Mouse (Mus musculus): ENCODE measurements around the gene Nfkbil1. TPM values are rescaled to one million over a fixed set of nuclear protein-coding genes. Genes with fewer than 3 reads are reported as not detected.

The Nfkbil1 gene
- total and polyA plus RNA-seq, 2 experiments from 2014 or later: 12.4 to 17.1 TPM

DNA sequence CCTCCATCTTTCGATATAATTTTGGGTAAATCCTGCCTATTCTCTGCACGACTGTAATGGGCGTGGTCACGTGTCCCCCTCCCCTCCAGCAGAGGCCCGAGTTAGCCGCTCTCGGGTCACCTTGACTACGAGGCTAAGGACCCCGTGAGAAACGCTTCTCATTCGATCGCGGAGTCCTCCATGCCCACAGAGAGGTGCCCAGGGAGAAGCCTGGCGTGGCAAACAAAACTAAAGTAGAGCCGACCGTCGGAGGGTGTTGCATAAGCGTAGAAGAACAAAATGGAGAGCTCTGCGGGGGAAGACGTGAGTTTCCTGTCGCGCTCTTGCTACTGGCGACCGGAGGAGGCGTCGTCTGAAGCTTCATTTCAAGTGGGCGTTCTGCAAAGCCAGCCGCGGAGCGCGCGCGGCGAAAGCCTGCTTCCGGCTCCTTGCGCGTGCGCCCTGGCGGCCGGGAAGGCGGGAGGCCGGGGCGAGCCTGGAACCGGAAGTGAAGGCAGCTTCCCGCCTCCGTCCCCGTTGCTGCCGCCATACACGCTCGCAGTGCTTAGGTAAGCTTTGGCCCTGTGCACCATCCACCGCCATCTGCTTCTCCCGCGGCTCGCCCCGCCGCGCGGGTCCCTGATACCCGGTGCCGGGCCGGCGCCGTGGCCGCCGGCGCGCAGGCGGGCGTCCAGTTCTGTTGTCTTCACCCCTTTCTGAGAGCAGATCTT lies 5.9 kb upstream of the Nfkbil1 start, which contains the start of gene Ddx39b:
TSS of gene Ddx39b (plus strand) at position 442 of the 710 bp plus-strand sequence.
- H3K9ac ChIP-seq: peak within 1 kb of the TSS; percentile 100
- WGBS: 2% methylated on average over 69 of the region's 69 CpGs
- peaks cover 5% of the 10 kb centered on the region for H3K4me1 ChIP-seq (ENCODE audit: insufficient read depth)

DNA sequence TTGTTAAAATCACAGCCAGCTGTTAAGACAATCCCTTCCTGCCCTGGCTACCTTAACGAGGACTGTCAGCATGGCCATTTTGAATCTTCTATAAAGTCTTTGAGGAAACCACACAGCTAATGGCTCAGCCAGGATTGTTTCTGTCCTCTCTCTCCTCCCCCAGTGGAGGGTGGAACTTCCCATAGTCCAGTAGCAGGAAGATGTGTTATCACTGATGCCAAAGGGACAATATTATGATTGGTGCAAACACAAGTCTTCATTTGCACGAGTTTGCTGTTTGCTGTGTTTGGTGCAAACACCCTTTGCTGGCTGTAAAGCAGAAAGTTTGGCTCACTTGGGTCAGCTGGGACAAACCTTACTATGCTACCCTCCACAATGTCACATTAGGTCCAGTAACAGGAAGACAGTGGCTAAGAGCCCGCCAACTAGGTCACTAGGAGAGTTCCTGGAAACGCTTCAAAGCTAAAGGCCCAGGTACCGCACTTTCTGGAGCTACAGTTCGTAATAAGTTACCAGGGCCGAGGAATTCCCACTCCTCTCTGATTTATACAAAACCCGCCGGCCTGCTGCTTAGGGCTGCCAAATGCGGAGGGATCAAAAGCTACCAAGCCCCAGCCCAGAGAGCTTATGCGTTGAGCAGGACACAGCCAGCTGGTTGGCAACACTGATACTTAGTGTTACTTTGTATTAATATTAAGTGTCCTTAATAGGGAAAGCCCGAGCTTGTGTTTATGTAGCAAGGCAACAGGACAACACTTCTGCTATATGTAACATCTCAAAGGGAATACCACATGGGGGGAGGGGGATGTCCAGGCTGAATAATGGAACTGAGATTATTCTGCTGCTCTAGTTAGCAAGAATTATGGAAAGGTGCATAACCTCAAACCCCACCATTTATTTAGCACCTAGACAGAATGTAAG lies 5.1 kb upstream of the Nfkbil1 start:
- H3K4me1 ChIP-seq (ENCODE audit: insufficient read depth): peaks cover 5% of the 10 kb centered on the region
- TF ChIP-seq CTCF (IDR thresholded peaks at IDR 0.05; ENCODE audit: low read depth): no peak
- peak overlapping the region; percentile 83 for H3K4me2 ChIP-seq (ENCODE audit: low read depth)
- no peaks in the 10 kb centered on the region for H3K9me3 ChIP-seq (ENCODE audit: low read length)
- H3K27me3 ChIP-seq (ENCODE audit: insufficient read depth, low read length): no peaks in the 10 kb centered on the region
- DNase-seq: no peak
- peaks cover 18% of the 10 kb centered on the region for H3K36me3 ChIP-seq (ENCODE audit: insufficient read depth)
- ATAC-seq: no peak
- peak overlapping the region; percentile 98 for H3K4me3 ChIP-seq (ENCODE audit: low read depth, low read length)
- peak overlapping the region; percentile 100 for H3K9ac ChIP-seq
- 23% methylated on average over 12 of the region's 12 CpGs for WGBS
- peak overlapping the region; percentile 100 for H3K27ac ChIP-seq (ENCODE audit: low read depth, low read length)

More for the DNA sequence above, 5.9 kb upstream of the Nfkbil1 start, which contains the start of gene Ddx39b:
- peak; percentile 90 for ATAC-seq
- H3K9me3 ChIP-seq (ENCODE audit: low read length): no peaks in the 10 kb centered on the region
- H3K4me2 ChIP-seq (ENCODE audit: low read depth): peak within 1 kb of the TSS; percentile 83
- H3K4me3 ChIP-seq (ENCODE audit: low read depth, low read length): peak within 1 kb of the TSS; percentile 98
- peak within 1 kb of the TSS; percentile 100 for H3K27ac ChIP-seq (ENCODE audit: low read depth, low read length)
- H3K36me3 ChIP-seq (ENCODE audit: insufficient read depth): peaks cover 26% of the 10 kb centered on the region
- H3K27me3 ChIP-seq (ENCODE audit: insufficient read depth, low read length): no peaks in the 10 kb centered on the region
- TF ChIP-seq CTCF (IDR thresholded peaks at IDR 0.05; ENCODE audit: low read depth): peak; percentile 46; the same call in 1 of the 2 replicates
- peak; percentile 99 for DNase-seq

DNA sequence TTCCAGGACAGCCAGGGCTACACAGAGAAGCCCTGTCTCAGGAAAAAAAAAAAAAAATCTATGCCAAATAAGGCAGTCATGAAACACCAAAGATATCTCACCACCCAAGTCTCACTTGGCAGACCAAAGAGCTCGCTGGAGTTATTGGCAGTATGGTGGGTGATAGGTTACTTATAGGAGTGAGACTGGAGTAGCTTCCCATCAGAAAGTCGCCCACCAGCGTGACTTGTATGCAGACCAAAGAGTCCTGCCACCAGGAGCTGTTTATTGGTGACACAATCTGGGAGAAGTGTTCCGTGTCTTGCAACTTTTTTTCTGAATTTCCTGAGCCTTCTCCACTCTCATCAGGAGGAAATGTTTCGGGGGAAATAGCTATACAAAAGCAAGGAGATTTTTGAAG lies 4.1 kb upstream of the Nfkbil1 start:
- H3K9ac ChIP-seq: no peak overlapping the region
- whole genome bisulfite sequencing: 82% methylated on average over 5 of the region's 5 CpGs

DNA sequence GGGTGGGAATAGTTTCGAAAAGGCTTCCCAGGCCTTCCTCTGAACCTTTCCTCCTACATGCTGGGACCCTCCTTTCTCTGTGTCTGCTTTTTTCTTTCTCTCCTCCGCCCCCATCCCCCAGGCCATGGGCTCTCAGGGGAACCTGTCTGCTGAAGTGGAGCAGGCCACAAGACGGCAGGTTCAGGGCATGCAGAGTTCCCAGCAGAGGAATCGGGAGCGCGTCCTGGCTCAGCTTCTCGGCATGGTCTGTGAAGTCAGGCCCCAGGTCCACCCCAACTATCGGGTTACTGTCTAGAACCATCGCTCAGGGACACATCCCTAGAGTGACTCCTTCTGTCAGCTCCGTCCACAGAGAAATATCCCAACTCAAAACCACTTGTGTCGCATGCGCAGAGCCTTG lies 1.9 kb upstream of the Nfkbil1 start:
- H3K27ac ChIP-seq (ENCODE audit: low read depth, low read length): no peak overlapping the region
- peaks cover 10% of the 10 kb centered on the region for H3K4me1 ChIP-seq (ENCODE audit: insufficient read depth)
- H3K36me3 ChIP-seq (ENCODE audit: insufficient read depth): no peaks in the 10 kb centered on the region
- no peaks in the 10 kb centered on the region for H3K27me3 ChIP-seq (ENCODE audit: insufficient read depth, low read length)
- ATAC-seq: no peak
- no peak overlapping the region for H3K4me3 ChIP-seq (ENCODE audit: low read depth, low read length)
- H3K9me3 ChIP-seq (ENCODE audit: low read length): no peaks in the 10 kb centered on the region
- DNase-seq: no peak
- TF ChIP-seq CTCF (IDR thresholded peaks at IDR 0.05; ENCODE audit: low read depth): no peak
- H3K9ac ChIP-seq: no peak overlapping the region
- 89% methylated on average over 12 of the region's 12 CpGs for WGBS
- H3K4me2 ChIP-seq (ENCODE audit: low read depth): peak overlapping the region; percentile 95; the same call in 1 of the 2 replicates

More for the DNA sequence above, 4.1 kb upstream of the Nfkbil1 start:
- Histone ChIP-seq H3K4me3 (ENCODE audit: low read depth, low read length) (no peak overlapping the region), H3K4me2 (ENCODE audit: low read depth) (no peak overlapping the region), H3K36me3 (ENCODE audit: insufficient read depth) (peaks cover 8% of the 10 kb centered on the region), H3K27me3 (ENCODE audit: insufficient read depth, low read length) (no peaks in the 10 kb centered on the region), H3K4me1 (ENCODE audit: insufficient read depth) (peaks cover 8% of the 10 kb centered on the region), H3K27ac (ENCODE audit: low read depth, low read length) (0 out of 2 replicates have a peak overlapping the region, but pooled peaks have one; percentile 100), H3K9me3 (ENCODE audit: low read length) (no peaks in the 10 kb centered on the region)
- ATAC-seq (no peak), DNase-seq (no peak)
- no peak for TF ChIP-seq CTCF (IDR thresholded peaks at IDR 0.05; ENCODE audit: low read depth)

GRCm38 (mm10) chr17:35236996-35237395 lies 1.4 kb upstream of the Nfkbil1 start:
- H3K4me3 ChIP-seq (ENCODE audit: low read depth, low read length): peak overlapping the region; percentile 52
- peak overlapping the region; percentile 95 for H3K4me2 ChIP-seq (ENCODE audit: low read depth)
- no peak for TF ChIP-seq CTCF (IDR thresholded peaks at IDR 0.05; ENCODE audit: low read depth)
- ATAC-seq (no peak), DNase-seq (no peak)
- H3K27me3 ChIP-seq (ENCODE audit: insufficient read depth, low read length): no peaks in the 10 kb centered on the region
- peak overlapping the region; percentile 57 for H3K9ac ChIP-seq
- peaks cover 10% of the 10 kb centered on the region for H3K4me1 ChIP-seq (ENCODE audit: insufficient read depth)
- H3K36me3 ChIP-seq (ENCODE audit: insufficient read depth): no peaks in the 10 kb centered on the region
- H3K27ac ChIP-seq (ENCODE audit: low read depth, low read length): peak overlapping the region; percentile 91
- H3K9me3 ChIP-seq (ENCODE audit: low read length): no peaks in the 10 kb centered on the region
- WGBS: 78% methylated on average over 9 of the region's 9 CpGs

- peak overlapping the region; percentile 95 for H3K4me2 ChIP-seq (ENCODE audit: low read depth)
- DNase-seq (peak; percentile 98), ATAC-seq (peak; percentile 84)
- peak overlapping the region; percentile 57 for H3K9ac ChIP-seq
- no peaks in the 10 kb centered on the region for H3K27me3 ChIP-seq (ENCODE audit: insufficient read depth, low read length)
- peak overlapping the region; percentile 91 for H3K27ac ChIP-seq (ENCODE audit: low read depth, low read length)
- peaks cover under 1% of the 10 kb centered on the region for H3K36me3 ChIP-seq (ENCODE audit: insufficient read depth)
- no peaks in the 10 kb centered on the region for H3K9me3 ChIP-seq (ENCODE audit: low read length)
- peak; percentile 99 for TF ChIP-seq CTCF (IDR thresholded peaks at IDR 0.05; ENCODE audit: low read depth)
- H3K4me1 ChIP-seq (ENCODE audit: insufficient read depth): peaks cover 10% of the 10 kb centered on the region
- under 1% methylated on average over 18 of the region's 18 CpGs for WGBS
- H3K4me3 ChIP-seq (ENCODE audit: low read depth, low read length): peak overlapping the region; percentile 52
These were observed 776 bp upstream of the Nfkbil1 start for GRCm38 (mm10) chr17:35236390-35236746.
